Mouse (Mus musculus): ENCODE measurements at regions not wholly inside any gene's neighbourhood (a gene's known extent, or its start where the extent isn't known, plus 50 kb on each side); places are given as distances from the start of the nearest gene placed in this dataset.

GRCm38 (mm10) chr15:93943545-93943944, 347.9 kb upstream of the Prickle1 start:
- Histone ChIP-seq H3K27me3 (ENCODE audit: insufficient read depth, low read length) (no peaks in the 10 kb centered on the region), H3K36me3 (ENCODE audit: insufficient read depth, low read length) (no peaks in the 10 kb centered on the region), H3K4me3 (replicated peaks; ENCODE audit: low read length) (no peak overlapping the region), H3K9me3 (ENCODE audit: low read length) (no peaks in the 10 kb centered on the region), H3K4me1 (replicated peaks; ENCODE audit: low read depth, low read length) (no peaks in the 10 kb centered on the region; the same call in 1 of the 2 replicates)
- TF ChIP-seq POU5F1 (IDR thresholded peaks at IDR 0.05; ENCODE audit: borderline replicate concordance, low read length) = no peak
- TF ChIP-seq NANOG (IDR thresholded peaks at IDR 0.05; ENCODE audit: borderline replicate concordance, low read length) = no peak
- TF ChIP-seq CTCF (conservative IDR thresholded peaks at IDR 0.05; ENCODE audit: low read length) = no peak

GRCm38 (mm10) chr15:93932971-93933496, 337.3 kb upstream of the Prickle1 start:
- no peak for TF ChIP-seq NANOG (IDR thresholded peaks at IDR 0.05; ENCODE audit: borderline replicate concordance, low read length)
- TF ChIP-seq POU5F1 (IDR thresholded peaks at IDR 0.05; ENCODE audit: borderline replicate concordance, low read length) = no peak
- TF ChIP-seq CTCF (conservative IDR thresholded peaks at IDR 0.05; ENCODE audit: low read length) = no peak
- no peaks in the 10 kb centered on the region for H3K27me3 ChIP-seq (ENCODE audit: insufficient read depth, low read length)
- no peaks in the 10 kb centered on the region for H3K4me1 ChIP-seq (replicated peaks; ENCODE audit: low read depth, low read length)
- no peaks in the 10 kb centered on the region for H3K36me3 ChIP-seq (ENCODE audit: insufficient read depth, low read length)
- no peak overlapping the region for H3K4me3 ChIP-seq (replicated peaks; ENCODE audit: low read length)
- H3K9me3 ChIP-seq (ENCODE audit: low read length) = no peaks in the 10 kb centered on the region

- Histone ChIP-seq H3K27me3 (ENCODE audit: insufficient read depth, low read length) (no peaks in the 10 kb centered on the region), H3K36me3 (ENCODE audit: insufficient read depth, low read length) (no peaks in the 10 kb centered on the region), H3K9me3 (ENCODE audit: low read length) (no peaks in the 10 kb centered on the region), H3K4me3 (replicated peaks; ENCODE audit: low read length) (no peak overlapping the region), H3K4me1 (replicated peaks; ENCODE audit: low read depth, low read length) (no peaks in the 10 kb centered on the region)
- TF ChIP-seq POU5F1 (IDR thresholded peaks at IDR 0.05; ENCODE audit: borderline replicate concordance, low read length) (no peak), NANOG (IDR thresholded peaks at IDR 0.05; ENCODE audit: borderline replicate concordance, low read length) (no peak), CTCF (conservative IDR thresholded peaks at IDR 0.05; ENCODE audit: low read length) (no peak)
These were observed 331.2 kb upstream of the Prickle1 start for GRCm38 (mm10) chr15:93926842-93927241.

- Histone ChIP-seq H3K36me3 (ENCODE audit: insufficient read depth, low read length) (no peaks in the 10 kb centered on the region), H3K4me3 (replicated peaks; ENCODE audit: low read length) (no peak overlapping the region), H3K4me1 (replicated peaks; ENCODE audit: low read depth, low read length) (no peaks in the 10 kb centered on the region), H3K9me3 (ENCODE audit: low read length) (no peaks in the 10 kb centered on the region), H3K27me3 (ENCODE audit: insufficient read depth, low read length) (no peaks in the 10 kb centered on the region)
- no peak for TF ChIP-seq CTCF (conservative IDR thresholded peaks at IDR 0.05; ENCODE audit: low read length)
- no peak for TF ChIP-seq POU5F1 (IDR thresholded peaks at IDR 0.05; ENCODE audit: borderline replicate concordance, low read length)
- no peak for TF ChIP-seq NANOG (IDR thresholded peaks at IDR 0.05; ENCODE audit: borderline replicate concordance, low read length)
These were observed 330.6 kb upstream of the Prickle1 start for GRCm38 (mm10) chr15:93926262-93926661.

- Histone ChIP-seq H3K27me3 (ENCODE audit: insufficient read depth, low read length) (no peaks in the 10 kb centered on the region), H3K4me1 (replicated peaks; ENCODE audit: low read depth, low read length) (no peaks in the 10 kb centered on the region), H3K4me3 (replicated peaks; ENCODE audit: low read length) (no peak overlapping the region), H3K9me3 (ENCODE audit: low read length) (no peaks in the 10 kb centered on the region), H3K36me3 (ENCODE audit: insufficient read depth, low read length) (no peaks in the 10 kb centered on the region)
- TF ChIP-seq NANOG (IDR thresholded peaks at IDR 0.05; ENCODE audit: borderline replicate concordance, low read length) (no peak), POU5F1 (IDR thresholded peaks at IDR 0.05; ENCODE audit: borderline replicate concordance, low read length) (no peak), CTCF (conservative IDR thresholded peaks at IDR 0.05; ENCODE audit: low read length) (no peak)
These were observed 326.0 kb upstream of the Prickle1 start for GRCm38 (mm10) chr15:93921457-93922234.

GRCm38 (mm10) chr15:93920996-93921395, 325.3 kb upstream of the Prickle1 start:
- no peaks in the 10 kb centered on the region for H3K9me3 ChIP-seq (ENCODE audit: low read length)
- H3K36me3 ChIP-seq (ENCODE audit: insufficient read depth, low read length) = no peaks in the 10 kb centered on the region
- no peaks in the 10 kb centered on the region for H3K27me3 ChIP-seq (ENCODE audit: insufficient read depth, low read length)
- H3K4me3 ChIP-seq (replicated peaks; ENCODE audit: low read length) = no peak overlapping the region
- H3K4me1 ChIP-seq (replicated peaks; ENCODE audit: low read depth, low read length) = no peaks in the 10 kb centered on the region
- TF ChIP-seq CTCF (conservative IDR thresholded peaks at IDR 0.05; ENCODE audit: low read length) = no peak
- no peak for TF ChIP-seq POU5F1 (IDR thresholded peaks at IDR 0.05; ENCODE audit: borderline replicate concordance, low read length)
- no peak for TF ChIP-seq NANOG (IDR thresholded peaks at IDR 0.05; ENCODE audit: borderline replicate concordance, low read length)

GRCm38 (mm10) chr15:93919577-93919976, 323.9 kb upstream of the Prickle1 start:
- TF ChIP-seq NANOG (IDR thresholded peaks at IDR 0.05; ENCODE audit: borderline replicate concordance, low read length) (no peak), POU5F1 (IDR thresholded peaks at IDR 0.05; ENCODE audit: borderline replicate concordance, low read length) (no peak), CTCF (conservative IDR thresholded peaks at IDR 0.05; ENCODE audit: low read length) (no peak)
- Histone ChIP-seq H3K4me3 (replicated peaks; ENCODE audit: low read length) (no peak overlapping the region), H3K4me1 (replicated peaks; ENCODE audit: low read depth, low read length) (no peaks in the 10 kb centered on the region), H3K9me3 (ENCODE audit: low read length) (no peaks in the 10 kb centered on the region), H3K36me3 (ENCODE audit: insufficient read depth, low read length) (no peaks in the 10 kb centered on the region), H3K27me3 (ENCODE audit: insufficient read depth, low read length) (no peaks in the 10 kb centered on the region)

GRCm38 (mm10) chr15:93916856-93917255, 321.2 kb upstream of the Prickle1 start:
- TF ChIP-seq NANOG (IDR thresholded peaks at IDR 0.05; ENCODE audit: borderline replicate concordance, low read length) = no peak
- TF ChIP-seq POU5F1 (IDR thresholded peaks at IDR 0.05; ENCODE audit: borderline replicate concordance, low read length) = no peak
- no peak for TF ChIP-seq CTCF (conservative IDR thresholded peaks at IDR 0.05; ENCODE audit: low read length)

More at GRCm38 (mm10) chr15:93916856-93917255, 321.2 kb upstream of the Prickle1 start:
- Histone ChIP-seq H3K27me3 (ENCODE audit: insufficient read depth, low read length) (no peaks in the 10 kb centered on the region), H3K36me3 (ENCODE audit: insufficient read depth, low read length) (no peaks in the 10 kb centered on the region), H3K4me3 (replicated peaks; ENCODE audit: low read length) (no peak overlapping the region), H3K9me3 (ENCODE audit: low read length) (no peaks in the 10 kb centered on the region), H3K4me1 (replicated peaks; ENCODE audit: low read depth, low read length) (peaks cover 8% of the 10 kb centered on the region)

All from E14TG2a.4 (cell line).